Mouse (Mus musculus) liver, adult 2 months (tissue): ENCODE data around the gene Gadd45a.

ENCODE experiments used
- CTCF ChIP-seq: fragments of 200-500 bp; IDR thresholded peaks from 2 replicates; pipeline ENCODE4 v1.5.1; 2011; ENCODE audit warnings: low read depth, low read length, control low read depth
- POLR2A ChIP-seq: fragments of 200-500 bp; IDR thresholded peaks from 2 replicates; pipeline ENCODE4 v1.6.1; 2011; ENCODE audit warnings: low read length, control low read depth; ENCODE audit not compliant: insufficient read depth; ENCODE audit errors: extremely low read depth

DNA sequence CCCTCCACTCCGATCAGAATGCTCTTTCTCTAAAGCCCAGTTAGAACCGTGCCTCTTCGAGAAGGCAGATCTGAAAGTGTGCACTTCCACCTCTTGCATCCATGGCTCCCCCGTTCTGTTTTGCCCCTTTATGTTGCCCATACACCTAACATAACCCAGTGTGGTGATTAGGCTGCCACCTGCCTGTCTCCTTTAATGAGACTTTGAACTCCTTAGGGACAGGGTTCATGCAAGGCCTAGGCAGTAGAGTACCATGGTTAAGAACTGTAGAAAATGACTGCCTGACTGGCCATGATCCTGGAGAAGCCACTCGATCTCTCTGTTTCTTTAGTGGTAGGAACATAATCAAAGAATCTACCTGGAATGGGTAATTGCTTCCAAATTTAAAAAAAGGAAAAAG lies 20.3 kb upstream of the Gadd45a start:
- TF ChIP-seq CTCF: no peak
- no peak for TF ChIP-seq POLR2A
